In genomic region chr19:7164820-7165323, GRCm38 (mm10) we compare ENCODE assay signal across 8 mouse cellular contexts. TPM values are rescaled to one million over a fixed set of nuclear protein-coding genes. Genes with fewer than 3 reads are reported as not detected.
DNase-seq lines count a peak whose midpoint lies in the region; ATAC-seq lines count a peak whose summit lies in the region.

No protein-coding gene starts in this region.

- H3K27ac ChIP-seq in intestine, embryonic 15.5 days = no peak overlapping the region

- peak; percentile 6; the same call in 1 of the 2 replicates for ATAC-seq in intestine, embryonic 15.5 days

- no peaks in the 10 kb centered on the region for H3K36me3 ChIP-seq in intestine, embryonic 15.5 days

- H3K9ac ChIP-seq in intestine, embryonic 15.5 days = peak overlapping the region; percentile 65

- H3K9me3 ChIP-seq in intestine, embryonic 15.5 days = no peaks in the 10 kb centered on the region

- peak overlapping the region; percentile 100 for H3K4me2 ChIP-seq in intestine, embryonic 15.5 days (replicated peaks)

- H3K27me3 ChIP-seq in intestine, embryonic 15.5 days (replicated peaks) = peaks cover 61% of the 10 kb centered on the region

- peak overlapping the region; percentile 67 for H3K4me3 ChIP-seq in intestine, embryonic 15.5 days (replicated peaks)

- H3K4me1 ChIP-seq in intestine, embryonic 15.5 days (replicated peaks) = peaks cover 31% of the 10 kb centered on the region

- under 1% methylated on average over 29 of the region's 35 CpGs for WGBS in intestine, embryonic 15.5 days

- DNase-seq in embryo, embryonic 9.5 days (ENCODE audit: extremely low spot score) = peak; percentile 38
- no peak for DNase-seq in embryo, embryonic 10.5 days (ENCODE audit: low spot score)
- peak; percentile 73 for DNase-seq in right cerebral cortex, postnatal 25 days
- no peak for DNase-seq in right cerebral cortex, postnatal 4 days
- peak; percentile 17 for DNase-seq in naive thymus-derived CD4-positive, alpha-beta T cell, adult 2 months (ENCODE audit: low read depth)
- DNase-seq in urinary bladder, postnatal 14 days (ENCODE audit: low spot score) = no peak
- DNase-seq in layer of hippocampus, postnatal 36 days = no peak

RNA-seq across cellular contexts. Expression of gene Otub1, which starts 41.2 kb away (rescaled TPM):
- 166 and 172 TPM in 2 replicates for polyA plus RNA-seq in intestine, embryonic 15.5 days (2015; fragmentation: Nextera tagmentation; extraction: Ambion mirVana)
- 100 to 1,000 TPM; 282 to 286 TPM for total RNA-seq in layer of hippocampus, postnatal 36 days (2021)

RNA-seq across cellular contexts. Expression of gene Cox8a, which starts 52.5 kb away (rescaled TPM):
- polyA plus RNA-seq in intestine, embryonic 15.5 days (2015; fragmentation: Nextera tagmentation; extraction: Ambion mirVana) = 1,343 and 1,351 TPM in 2 replicates
- 1,000 to 10,000 TPM; 1,005 to 1,018 TPM for total RNA-seq in layer of hippocampus, postnatal 36 days (2021)

RNA-seq across cellular contexts. Expression of gene Flrt1, which starts 59.3 kb away (rescaled TPM):
- 1.8 and 2.1 TPM in 2 replicates for polyA plus RNA-seq in intestine, embryonic 15.5 days (2015; fragmentation: Nextera tagmentation; extraction: Ambion mirVana)
- 10 to 100 TPM; 18.4 to 18.6 TPM for total RNA-seq in layer of hippocampus, postnatal 36 days (2021)

Comparison
In these comparisons a context has a peak if more than half of its experiments do, and no peak if none do; other contexts are left out.
1. DNase-seq: peak in embryo, embryonic 9.5 days (single experiment), right cerebral cortex, postnatal 25 days (single experiment) and naive thymus-derived CD4-positive, alpha-beta T cell, adult 2 months (single experiment); none in embryo, embryonic 10.5 days (single experiment), right cerebral cortex, postnatal 4 days (single experiment), urinary bladder, postnatal 14 days (single experiment) and layer of hippocampus, postnatal 36 days (0 of 2).